Mouse (Mus musculus) left cerebral cortex, postnatal 10 days (tissue): ENCODE measurements at regions not wholly inside any gene's neighbourhood (a gene's known extent, or its start where the extent isn't known, plus 50 kb on each side); places are given as distances from the start of the nearest gene placed in this dataset.
"Not testable (repeated sequence)": the region's sequence is repeated elsewhere in the genome, so short reads cannot be mapped to it uniquely, and the experiment has no call there.

Source experiments
- DNase-seq, 2 experiments: peaks; one replicate each; pipeline ENCODE4 v3.0.0; 2021 to 2022; ENCODE audit warnings: low spot score in 2 of 2, mixed read lengths in 1 of 2; ENCODE audit errors: extremely low spot score in 1 of 2
- intact Hi-C: fragments of 180-260 bp; cut with DNase I; formaldehyde crosslinking; loops from one replicate; pipeline ENCODE4 v1.15.1; 2025

DNA sequence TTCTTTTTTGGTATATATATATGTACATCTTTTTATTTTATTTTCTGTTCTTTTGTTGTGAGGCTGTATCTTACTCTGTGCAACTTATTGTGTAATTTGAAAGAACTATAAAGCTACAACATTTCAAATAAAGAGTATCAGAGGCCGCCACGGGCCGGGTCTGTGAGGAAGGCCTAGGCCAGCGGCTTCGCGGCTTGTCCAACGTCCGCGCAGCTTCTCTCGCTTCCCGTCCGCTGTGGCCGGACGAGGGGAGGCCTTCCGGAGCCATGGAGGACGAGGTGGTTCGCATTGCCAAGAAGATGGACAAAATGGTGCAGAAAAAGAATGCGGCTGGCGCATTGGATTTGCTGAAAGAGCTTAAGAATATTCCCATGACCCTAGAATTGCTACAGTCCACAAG, 167.4 kb downstream of the Kif21a start:
- DNase-seq, intact Hi-C loops: not testable (repeated sequence)

- no peak for DNase-seq
- intact Hi-C loops, result no loop called here
These were observed 180.3 kb downstream of the Kif21a start for GRCm38 (mm10) chr15:90869452-90869851.

- intact Hi-C loops, DNase-seq: not testable (repeated sequence)
These were observed 174.5 kb upstream of the Cpne8 start for GRCm38 (mm10) chr15:90853763-90854162.

- DNase-seq, result no peak
- intact Hi-C loops, result no loop called here
These were observed 172.8 kb upstream of the Cpne8 start for GRCm38 (mm10) chr15:90851991-90852390.

DNA sequence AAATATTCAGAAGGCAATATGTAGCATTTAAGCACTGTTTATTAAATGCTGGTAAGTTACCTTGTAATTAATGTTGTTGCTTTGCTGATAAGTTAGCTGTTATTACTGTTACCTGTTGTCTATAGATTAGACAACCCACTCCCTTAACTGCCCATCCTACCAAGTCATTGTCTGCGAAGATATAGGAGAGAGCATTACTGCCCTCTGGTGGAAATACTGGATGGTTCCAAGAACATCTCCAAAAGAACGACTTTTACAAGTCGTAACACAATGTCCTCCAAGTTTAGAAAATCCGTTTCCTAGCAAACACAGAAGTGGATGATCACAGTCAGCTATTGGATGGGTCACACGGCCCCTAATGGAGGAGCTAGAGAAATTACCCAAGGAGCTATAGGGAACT, 162.2 kb upstream of the Cpne8 start:
- intact Hi-C loops, result loop anchor here (2.0 kb wide), 1 partner anchor 591 kb away; no protein-coding TSS in a partner anchor
- DNase-seq, result peak in 1 of 2 experiments; percentile 45

DNA sequence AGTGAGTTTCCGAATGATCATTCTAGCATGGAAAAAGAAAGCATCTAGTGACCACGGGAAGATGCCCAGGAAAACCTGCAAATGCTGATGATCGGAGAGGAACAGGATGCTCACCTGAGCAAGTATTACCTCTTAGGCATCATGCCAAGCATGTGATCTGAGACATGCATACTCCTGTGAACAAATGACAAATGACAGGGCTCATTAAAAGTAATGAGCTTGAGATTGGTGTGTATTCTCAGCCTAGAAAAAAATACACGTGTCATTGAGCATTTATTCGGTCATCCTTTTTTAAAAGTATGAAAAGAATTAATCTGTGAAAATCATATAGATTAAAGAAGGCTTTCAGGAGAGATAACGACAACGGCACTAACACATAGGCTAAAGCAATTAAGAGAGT, 156.4 kb upstream of the Cpne8 start:
- intact Hi-C loops, result loop anchor here (5.0 kb wide), 1 partner anchor 158 kb away; the partner anchor contains the start of gene Cpne8
- DNase-seq, result no peak

- DNase-seq, result no peak
- intact Hi-C loops, result no loop called here
These were observed 148.6 kb upstream of the Cpne8 start for GRCm38 (mm10) chr15:90827816-90828215.

GRCm38 (mm10) chr15:90822306-90822705, 143.1 kb upstream of the Cpne8 start:
- intact Hi-C loops, result no loop called here
- no peak for DNase-seq

GRCm38 (mm10) chr15:90819949-90820655, 140.9 kb upstream of the Cpne8 start:
- intact Hi-C loops, result no loop called here
- no peak for DNase-seq

DNA sequence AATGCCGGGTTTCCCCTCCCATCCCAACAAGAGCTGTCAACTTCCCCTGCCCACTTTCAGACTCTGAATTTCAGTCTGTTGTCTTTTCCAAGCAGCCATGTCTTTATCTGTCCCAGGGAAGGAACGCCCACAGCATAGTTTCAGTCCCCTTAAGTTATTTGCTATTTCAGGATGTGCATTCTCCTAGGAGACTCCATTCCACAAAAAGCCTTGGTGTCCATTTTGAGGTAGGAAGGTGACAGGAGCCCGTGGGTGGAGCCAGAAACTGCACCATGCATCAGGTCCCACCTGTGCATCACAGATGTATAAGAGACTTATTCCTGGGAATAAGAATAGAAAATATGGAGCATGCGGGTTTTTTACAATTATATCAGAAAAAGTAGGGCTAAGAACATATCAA, 138.9 kb upstream of the Cpne8 start:
- no peak for DNase-seq

DNA sequence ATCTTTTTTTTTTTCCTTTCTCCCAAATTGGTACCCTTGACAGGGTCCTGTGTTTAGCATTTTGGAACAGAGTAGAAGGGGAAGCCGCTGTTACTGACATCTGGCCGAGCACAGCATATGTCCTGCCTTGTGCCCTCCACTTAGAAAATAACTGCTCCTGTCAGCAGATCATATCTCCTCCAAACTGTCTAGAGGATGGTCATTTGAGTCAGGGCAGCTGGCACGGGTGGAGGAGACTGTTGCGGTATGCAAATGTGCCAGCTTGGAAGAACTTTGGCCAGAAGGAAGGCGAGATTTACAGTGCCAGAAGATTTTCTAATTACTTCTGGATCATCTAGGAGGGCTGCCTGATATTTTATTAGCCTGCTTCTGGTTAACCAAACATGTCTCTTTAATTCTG, 134.7 kb upstream of the Cpne8 start:
- no peak for DNase-seq

More for the DNA sequence above, 138.9 kb upstream of the Cpne8 start:
- intact Hi-C loops, result no loop called here

DNA sequence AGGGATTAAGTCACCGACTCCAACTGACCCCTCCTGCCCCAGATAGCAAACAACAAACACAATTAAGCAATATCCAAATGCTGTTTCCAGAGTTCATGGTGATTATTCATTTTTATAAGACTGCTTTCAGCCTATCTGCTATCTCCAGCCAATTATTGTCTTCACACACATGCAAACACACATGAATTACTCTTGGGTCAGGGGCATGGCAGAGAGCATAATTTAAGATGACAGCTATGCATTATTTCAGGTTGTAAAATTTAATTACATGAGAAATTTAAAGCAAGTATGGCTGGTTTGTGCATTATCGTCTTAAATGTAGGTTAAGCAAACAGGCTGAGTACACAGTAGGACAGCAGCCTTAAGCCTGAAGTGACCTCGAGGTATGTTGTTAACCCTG, 131.1 kb upstream of the Cpne8 start:
- intact Hi-C loops, result no loop called here
- no peak for DNase-seq

More for the DNA sequence above, 134.7 kb upstream of the Cpne8 start:
- intact Hi-C loops, result no loop called here

GRCm38 (mm10) chr15:90808236-90808635, 129.0 kb upstream of the Cpne8 start:
- DNase-seq, result no peak
- intact Hi-C loops, result no loop called here

- no peak for DNase-seq
- intact Hi-C loops, result no loop called here
These were observed 118.8 kb upstream of the Cpne8 start for GRCm38 (mm10) chr15:90798056-90798455.

GRCm38 (mm10) chr15:90789941-90790340, 110.7 kb upstream of the Cpne8 start:
- no peak for DNase-seq
- intact Hi-C loops, result no loop called here

DNA sequence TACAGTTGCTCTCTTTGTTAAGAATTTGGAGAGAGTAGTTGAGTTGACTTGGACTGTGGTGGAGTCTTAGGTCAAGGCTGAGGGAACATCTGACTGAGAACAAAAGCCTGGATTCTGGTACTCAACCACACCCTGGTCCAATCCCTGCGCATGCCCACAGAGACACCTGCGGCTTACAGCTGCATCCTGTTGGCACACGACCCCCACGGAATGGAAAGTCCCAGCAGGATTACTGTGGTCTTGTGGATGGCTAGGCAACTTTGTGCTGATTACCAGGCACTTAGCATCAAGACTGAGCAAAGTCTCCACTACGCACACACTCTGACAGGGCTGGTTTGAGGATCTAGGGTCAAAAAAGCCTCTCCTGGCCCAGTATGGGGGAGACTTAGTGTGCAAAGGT, 105.5 kb upstream of the Cpne8 start:
- intact Hi-C loops, result no loop called here
- DNase-seq, result no peak

- intact Hi-C loops, result no loop called here
- DNase-seq, result no peak
These were observed 88.3 kb upstream of the Cpne8 start for GRCm38 (mm10) chr15:90767521-90767920.

- DNase-seq, intact Hi-C loops: not testable (repeated sequence)
These were observed 85.3 kb upstream of the Cpne8 start for GRCm38 (mm10) chr15:90764501-90764900.

GRCm38 (mm10) chr15:90733891-90734290, 54.7 kb upstream of the Cpne8 start:
- intact Hi-C loops, result no loop called here
- peak in 1 of 2 experiments; percentile 4 for DNase-seq
